Mouse (Mus musculus) heart, embryonic 16.5 days (tissue): ENCODE results near the gene Armh2. TPM values are rescaled to one million over a fixed set of nuclear protein-coding genes. Genes with fewer than 3 reads are reported as not detected.
"Not testable (repeated sequence)": the region's sequence is repeated elsewhere in the genome, so short reads cannot be mapped to it uniquely, and the experiment has no call there.

Experiments used
- ATAC-seq: fragments of 200-750 bp; cut with Nextera tagmentation; replicated peaks from 2 replicates; pipeline ENCODE4 v1.8.0; 2017; ENCODE audit warnings: moderate number of reproducible peaks; ENCODE audit not compliant: insufficient read depth, low FRiP score; ENCODE audit errors: extremely low read depth
- H3K27ac ChIP-seq: fragments of 300-500 bp; sonication (generic); 2 replicates; pipeline ENCODE4 v1.5.1; 2014; ENCODE audit warnings: mild to moderate bottlenecking, low read length, control low read depth, moderate library complexity
- H3K27me3 ChIP-seq: fragments of 300-500 bp; sonication (generic); 2 replicates; pipeline ENCODE4 v1.6.1; 2014; ENCODE audit warnings: low read length, mixed read lengths; ENCODE audit not compliant: control insufficient read depth, insufficient read depth
- H3K36me3 ChIP-seq: fragments of 300-500 bp; sonication (generic); 2 replicates; pipeline ENCODE4 v1.6.1; 2014; ENCODE audit not compliant: control insufficient read depth, insufficient read depth
- H3K4me1 ChIP-seq: fragments of 300-500 bp; sonication (generic); 2 replicates; pipeline ENCODE4 v1.6.1; 2014; ENCODE audit warnings: low read length, mixed read lengths; ENCODE audit not compliant: control insufficient read depth, insufficient read depth
- H3K4me2 ChIP-seq: fragments of 300-500 bp; sonication (generic); 2 replicates; pipeline ENCODE4 v1.6.1; 2014; ENCODE audit warnings: low read depth, mild to moderate bottlenecking, control low read depth, low read length
- H3K4me3 ChIP-seq: fragments of 300-500 bp; sonication (generic); 2 replicates; pipeline ENCODE4 v1.5.1; 2014; ENCODE audit warnings: mild to moderate bottlenecking, control low read depth, low read length
- H3K9ac ChIP-seq: fragments of 300-500 bp; sonication (generic); 2 replicates; pipeline ENCODE4 v1.6.1; 2014; ENCODE audit warnings: low read length, control low read depth
- H3K9me3 ChIP-seq: fragments of 300-500 bp; sonication (generic); replicated peaks from 2 replicates; pipeline ENCODE4 v1.6.1; 2016; ENCODE audit warnings: low read length; ENCODE audit not compliant: control insufficient read depth
- WGBS: fragments of 180-500 bp; shearing (Covaris S2); extraction: QIAGEN DNeasy Blood & Tissue Kit; methylation state at CpG from one replicate; pipeline ENCODE4 v1.1.7; 2014; 5-methylcytosine and 5-hydroxymethylcytosine counted together
- polyA plus RNA-seq: library from polyadenylated mRNA; unstranded; fragments of >200 nt; fragmentation: Nextera tagmentation; extraction: Ambion mirVana; gene quantifications from 2 replicates; pipeline ENCODE4 v1.2.1, GENCODE M21; 2015

Gene Armh2
- polyA plus RNA-seq, 1 experiment from 2014 or later, result not detected

- H3K9ac ChIP-seq, result peak overlapping the region; percentile 93
- peaks cover 15% of the 10 kb centered on the region for H3K4me1 ChIP-seq
- no peak for ATAC-seq
- peaks cover 10% of the 10 kb centered on the region; the same call in 1 of the 2 replicates for H3K36me3 ChIP-seq
- H3K4me3 ChIP-seq, result peak overlapping the region; percentile 98
- no peaks in the 10 kb centered on the region for H3K27me3 ChIP-seq
- H3K9me3 ChIP-seq, result no peaks in the 10 kb centered on the region
- peak overlapping the region; percentile 82 for H3K4me2 ChIP-seq
- H3K27ac ChIP-seq, result peak overlapping the region; percentile 98
- WGBS, result 28% methylated on average over 4 of the region's 4 CpGs
These were observed 21.2 kb downstream of the Armh2 start for GRCm38 (mm10) chr13:24762254-24762653.

- not testable (repeated sequence) for H3K9ac ChIP-seq, H3K27ac ChIP-seq, H3K4me3 ChIP-seq, H3K9me3 ChIP-seq, H3K27me3 ChIP-seq, H3K4me2 ChIP-seq, H3K4me1 ChIP-seq, H3K36me3 ChIP-seq, ATAC-seq
- WGBS, result 69% methylated on average over 4 of the region's 4 CpGs
These were observed 26.8 kb downstream of the Armh2 start for GRCm38 (mm10) chr13:24767809-24768208.

GRCm38 (mm10) chr13:24771482-24771881 lies 30.4 kb downstream of the Armh2 start:
- H3K4me2 ChIP-seq, H3K4me3 ChIP-seq, H3K27ac ChIP-seq, H3K9ac ChIP-seq, H3K27me3 ChIP-seq, ATAC-seq, H3K4me1 ChIP-seq, H3K9me3 ChIP-seq, H3K36me3 ChIP-seq: not testable (repeated sequence)
- WGBS, result 92% methylated on average over 10 of the region's 10 CpGs

- 51% methylated on average over 7 of the region's 7 CpGs for WGBS
- H3K27ac ChIP-seq, result no peak overlapping the region
These were observed 35.3 kb downstream of the Armh2 start for GRCm38 (mm10) chr13:24776146-24776844.

GRCm38 (mm10) chr13:24778026-24778425 lies 37.0 kb downstream of the Armh2 start:
- H3K9me3 ChIP-seq, result no peaks in the 10 kb centered on the region
- WGBS, result 77% methylated on average over 2 of the region's 2 CpGs

More at GRCm38 (mm10) chr13:24776146-24776844, 35.3 kb downstream of the Armh2 start:
- H3K4me2 ChIP-seq, result no peak overlapping the region
- no peaks in the 10 kb centered on the region for H3K36me3 ChIP-seq
- ATAC-seq, result no peak
- no peaks in the 10 kb centered on the region for H3K9me3 ChIP-seq
- no peaks in the 10 kb centered on the region for H3K27me3 ChIP-seq
- H3K4me1 ChIP-seq, result no peaks in the 10 kb centered on the region
- H3K9ac ChIP-seq, result no peak overlapping the region
- no peak overlapping the region for H3K4me3 ChIP-seq

GRCm38 (mm10) chr13:24778706-24779380 lies 37.8 kb downstream of the Armh2 start:
- H3K27ac ChIP-seq, result no peak overlapping the region
- H3K27me3 ChIP-seq, result no peaks in the 10 kb centered on the region
- no peak overlapping the region for H3K4me3 ChIP-seq
- no peaks in the 10 kb centered on the region for H3K9me3 ChIP-seq
- no peak overlapping the region for H3K4me2 ChIP-seq
- ATAC-seq, result no peak
- no peak overlapping the region for H3K9ac ChIP-seq
- 62% methylated on average over 8 of the region's 8 CpGs for WGBS
- no peaks in the 10 kb centered on the region for H3K36me3 ChIP-seq
- no peaks in the 10 kb centered on the region for H3K4me1 ChIP-seq

More at GRCm38 (mm10) chr13:24778026-24778425, 37.0 kb downstream of the Armh2 start:
- no peak for ATAC-seq
- no peak overlapping the region for H3K27ac ChIP-seq
- H3K36me3 ChIP-seq, result no peaks in the 10 kb centered on the region
- H3K4me1 ChIP-seq, result no peaks in the 10 kb centered on the region
- H3K9ac ChIP-seq, result no peak overlapping the region
- H3K4me2 ChIP-seq, result no peak overlapping the region
- H3K27me3 ChIP-seq, result no peaks in the 10 kb centered on the region
- H3K4me3 ChIP-seq, result no peak overlapping the region

- H3K36me3 ChIP-seq, result no peaks in the 10 kb centered on the region
- no peaks in the 10 kb centered on the region for H3K9me3 ChIP-seq
- H3K9ac ChIP-seq, result no peak overlapping the region
- no peak overlapping the region for H3K4me2 ChIP-seq
- 47% methylated on average over 5 of the region's 5 CpGs for WGBS
- ATAC-seq, result no peak
- no peaks in the 10 kb centered on the region for H3K4me1 ChIP-seq
- H3K27me3 ChIP-seq, result no peaks in the 10 kb centered on the region
- no peak overlapping the region for H3K4me3 ChIP-seq
- H3K27ac ChIP-seq, result no peak overlapping the region
These were observed 40.9 kb downstream of the Armh2 start for GRCm38 (mm10) chr13:24781916-24782315.

GRCm38 (mm10) chr13:24786014-24786490 lies 45.0 kb downstream of the Armh2 start:
- no peak overlapping the region for H3K4me3 ChIP-seq
- H3K27ac ChIP-seq, result no peak overlapping the region
- H3K36me3 ChIP-seq, result no peaks in the 10 kb centered on the region
- H3K9ac ChIP-seq, result no peak overlapping the region
- no peaks in the 10 kb centered on the region for H3K9me3 ChIP-seq
- peak; percentile 58 for ATAC-seq
- H3K4me2 ChIP-seq, result peak overlapping the region; percentile 13; the same call in 1 of the 2 replicates
- no peaks in the 10 kb centered on the region for H3K27me3 ChIP-seq
- no peaks in the 10 kb centered on the region for H3K4me1 ChIP-seq
- 43% methylated on average over 11 of the region's 11 CpGs for WGBS

GRCm38 (mm10) chr13:24787477-24787876 lies 46.4 kb downstream of the Armh2 start:
- H3K9me3 ChIP-seq, result no peaks in the 10 kb centered on the region
- no peaks in the 10 kb centered on the region for H3K36me3 ChIP-seq
- no peak for ATAC-seq
- no peak overlapping the region for H3K27ac ChIP-seq
- no peak overlapping the region for H3K4me3 ChIP-seq
- WGBS, result 74% methylated on average over 5 of the region's 5 CpGs
- no peak overlapping the region for H3K9ac ChIP-seq
- H3K27me3 ChIP-seq, result no peaks in the 10 kb centered on the region
- H3K4me2 ChIP-seq, result no peak overlapping the region
- no peaks in the 10 kb centered on the region for H3K4me1 ChIP-seq
